Mouse (Mus musculus) lung, postnatal 0 days (tissue): ENCODE data around the gene Arid5b.

ENCODE experiments used
- CTCF ChIP-seq: IDR thresholded peaks from 2 replicates; pipeline ENCODE4 v1.5.1; 2016; ENCODE audit warnings: antibody characterized with exemption, mild to moderate bottlenecking
- EP300 ChIP-seq: IDR thresholded peaks from 2 replicates; pipeline ENCODE4 v1.6.1; 2016; ENCODE audit warnings: antibody characterized with exemption, mild to moderate bottlenecking, control low read depth

GRCm38 (mm10) chr10:68231385-68232182 lies 47.0 kb downstream of the Arid5b start:
- no peak for TF ChIP-seq CTCF
- peak; percentile 31; the same call in 1 of the 2 replicates for TF ChIP-seq EP300
